ENCODE assay signal across 28 mouse cellular contexts in genomic region chr14:80990192-80990591, GRCm38 (mm10).
DNase-seq lines count a peak whose midpoint lies in the region; ATAC-seq lines count a peak whose summit lies in the region.
"Had no signal": no experiment of that assay in that cellular context is flagged by ENCODE, and none has a peak within 500 bp of the region (broad histone marks: within the 10 kb centered on the region; RNA-seq: fewer than 3 reads in every experiment).

No protein-coding gene starts in this region.

- H3K27me3 ChIP-seq in embryonic facial prominence, embryonic 14.5 days (replicated peaks; ENCODE audit: control insufficient read depth, insufficient read depth, low read length): no peaks in the 10 kb centered on the region
- H3K27me3 ChIP-seq in embryonic facial prominence, embryonic 10.5 days (replicated peaks; ENCODE audit: low read depth, poor library complexity, severe bottlenecking): no peaks in the 10 kb centered on the region
- H3K27me3 ChIP-seq in forebrain, embryonic 16.5 days (replicated peaks; ENCODE audit: control insufficient read depth, insufficient read depth, low read length): no peaks in the 10 kb centered on the region
- no peaks in the 10 kb centered on the region for H3K27me3 ChIP-seq in forebrain, embryonic 11.5 days (ENCODE audit: control insufficient read depth, insufficient read depth, low read length)
- H3K27me3 ChIP-seq in hindbrain, embryonic 13.5 days: no peaks in the 10 kb centered on the region
- H3K27me3 ChIP-seq: CH12.LX; embryonic facial prominence, embryonic 12.5 days; embryonic facial prominence, embryonic 15.5 days had no signal

- no peaks in the 10 kb centered on the region for H3K36me3 ChIP-seq in embryonic facial prominence, embryonic 14.5 days (ENCODE audit: control insufficient read depth, insufficient read depth, low read length)
- no peaks in the 10 kb centered on the region for H3K36me3 ChIP-seq in embryonic facial prominence, embryonic 10.5 days (replicated peaks)
- no peaks in the 10 kb centered on the region for H3K36me3 ChIP-seq in forebrain, embryonic 16.5 days (ENCODE audit: control insufficient read depth, insufficient read depth)
- H3K36me3 ChIP-seq in forebrain, embryonic 11.5 days (ENCODE audit: control insufficient read depth, insufficient read depth, low read length): no peaks in the 10 kb centered on the region
- H3K36me3 ChIP-seq in hindbrain, embryonic 13.5 days: no peaks in the 10 kb centered on the region
- H3K36me3 ChIP-seq: embryonic facial prominence, embryonic 12.5 days; embryonic facial prominence, embryonic 15.5 days; forebrain, embryonic 10.5 days; G1E had no signal

- no peak overlapping the region for H3K4me2 ChIP-seq in embryonic facial prominence, embryonic 14.5 days (ENCODE audit: low read depth, low read length)
- no peak overlapping the region for H3K4me2 ChIP-seq in forebrain, embryonic 16.5 days (ENCODE audit: low read length)
- H3K4me2 ChIP-seq in forebrain, embryonic 11.5 days (ENCODE audit: low read depth, low read length, severe bottlenecking): no peak overlapping the region
- no peak overlapping the region for H3K4me2 ChIP-seq in hindbrain, embryonic 13.5 days
- H3K4me2 ChIP-seq: embryonic facial prominence, embryonic 12.5 days; embryonic facial prominence, embryonic 15.5 days had no signal

- H3K9ac ChIP-seq in embryonic facial prominence, embryonic 14.5 days (ENCODE audit: low read depth, low read length): no peak overlapping the region
- H3K9ac ChIP-seq in forebrain, embryonic 16.5 days (replicated peaks; ENCODE audit: low read depth, low read length): no peak overlapping the region
- no peak overlapping the region for H3K9ac ChIP-seq in forebrain, embryonic 11.5 days (ENCODE audit: low read length)
- no peak overlapping the region for H3K9ac ChIP-seq in hindbrain, embryonic 13.5 days
- H3K9ac ChIP-seq: embryonic facial prominence, embryonic 12.5 days; embryonic facial prominence, embryonic 15.5 days had no signal

- H3K9me3 ChIP-seq in embryonic facial prominence, embryonic 14.5 days (ENCODE audit: control insufficient read depth, low read length): no peaks in the 10 kb centered on the region
- no peaks in the 10 kb centered on the region for H3K9me3 ChIP-seq in embryonic facial prominence, embryonic 10.5 days
- H3K9me3 ChIP-seq in forebrain, embryonic 16.5 days (ENCODE audit: control insufficient read depth, low read length): no peaks in the 10 kb centered on the region
- no peaks in the 10 kb centered on the region for H3K9me3 ChIP-seq in forebrain, embryonic 11.5 days (ENCODE audit: control insufficient read depth, low read length)
- H3K9me3 ChIP-seq in hindbrain, embryonic 13.5 days: no peaks in the 10 kb centered on the region
- H3K9me3 ChIP-seq: embryonic facial prominence, embryonic 12.5 days; embryonic facial prominence, embryonic 15.5 days; forebrain, embryonic 10.5 days had no signal

- DNase-seq in embryonic facial prominence, embryonic 14.5 days (ENCODE audit: low spot score): peak; percentile 19
- no peak for DNase-seq in embryonic facial prominence, embryonic 10.5 days (ENCODE audit: low spot score)
- no peak for DNase-seq in forebrain, embryonic 11.5 days (ENCODE audit: low spot score)
- no peak for DNase-seq in frontal cortex, postnatal 10 days (ENCODE audit: low spot score in 2 of 2)
- peak; percentile 28 for DNase-seq in brain, adult 2 months (ENCODE audit: low read depth, low spot score)
- DNase-seq: adrenal gland, adult 8-10 months; adrenal gland, postnatal 14 days; adrenal gland, postnatal 36 days; B cell, adult 2 months; cerebellum, adult 18-20 months; cerebellum, adult 8-10 months; cerebellum, adult 9-11 months; cerebellum, postnatal 14 days; cerebellum, postnatal 36 days; embryo, embryonic 11 days; gastrocnemius, adult 2 months had no signal

- no peak for ATAC-seq in embryonic facial prominence, embryonic 14.5 days (ENCODE audit: low read depth)
- ATAC-seq in forebrain, embryonic 16.5 days: peak; percentile 28; the same call in 1 of the 2 replicates
- ATAC-seq in forebrain, embryonic 11.5 days (replicated peaks; ENCODE audit: low FRiP score): no peak
- ATAC-seq in frontal cortex, adult (ENCODE audit: low TSS enrichment): peak; percentile 47; the same call in 1 of the 2 replicates
- ATAC-seq in hindbrain, embryonic 13.5 days (ENCODE audit: low FRiP score): no peak
- ATAC-seq: activated CD4-positive, CD25-positive, alpha-beta regulatory T cell, adult 4 months; CD4-positive, CD25-positive, alpha-beta regulatory T cell, adult 4 months; Patski had no signal

- H3K4me3 ChIP-seq in embryonic facial prominence, embryonic 14.5 days (ENCODE audit: low read depth, low read length): no peak overlapping the region
- H3K4me3 ChIP-seq in embryonic facial prominence, embryonic 10.5 days: no peak overlapping the region
- no peak overlapping the region for H3K4me3 ChIP-seq in forebrain, embryonic 16.5 days (replicated peaks; ENCODE audit: low read length)
- H3K4me3 ChIP-seq in forebrain, embryonic 11.5 days (ENCODE audit: low read depth, low read length): no peak overlapping the region
- H3K4me3 ChIP-seq in hindbrain, embryonic 13.5 days: no peak overlapping the region
- H3K4me3 ChIP-seq: embryonic facial prominence, embryonic 12.5 days; embryonic facial prominence, embryonic 15.5 days; erythroblast, embryonic 14.5 days; forebrain, embryonic 10.5 days; gastrocnemius, adult 2 months had no signal

- no peak overlapping the region for H3K27ac ChIP-seq in embryonic facial prominence, embryonic 14.5 days (replicated peaks; ENCODE audit: low read depth, low read length)
- no peak overlapping the region for H3K27ac ChIP-seq in embryonic facial prominence, embryonic 10.5 days (replicated peaks)
- H3K27ac ChIP-seq in forebrain, embryonic 16.5 days (ENCODE audit: low read length): no peak overlapping the region
- no peak overlapping the region for H3K27ac ChIP-seq in forebrain, embryonic 11.5 days (ENCODE audit: low read depth, low read length)
- H3K27ac ChIP-seq in hindbrain, embryonic 13.5 days: no peak overlapping the region
- H3K27ac ChIP-seq: embryonic facial prominence, embryonic 12.5 days; embryonic facial prominence, embryonic 15.5 days; gastrocnemius, adult 2 months had no signal

- WGBS in embryonic facial prominence, embryonic 14.5 days: 67% methylated on average over 3 of the region's 3 CpGs
- 82% methylated on average over 3 of the region's 3 CpGs for WGBS in embryonic facial prominence, embryonic 10.5 days
- 50% methylated on average over 3 of the region's 3 CpGs for WGBS in forebrain, embryonic 16.5 days
- WGBS in forebrain, embryonic 11.5 days: 63% methylated on average over 3 of the region's 3 CpGs
- 79% methylated on average over 3 of the region's 3 CpGs for WGBS in hindbrain, embryonic 13.5 days

- no peaks in the 10 kb centered on the region for H3K4me1 ChIP-seq in embryonic facial prominence, embryonic 14.5 days (ENCODE audit: control insufficient read depth, insufficient read depth, low read length)
- H3K4me1 ChIP-seq in embryonic facial prominence, embryonic 10.5 days: no peaks in the 10 kb centered on the region
- no peaks in the 10 kb centered on the region for H3K4me1 ChIP-seq in forebrain, embryonic 16.5 days (replicated peaks; ENCODE audit: control insufficient read depth, insufficient read depth, low read length)
- H3K4me1 ChIP-seq in forebrain, embryonic 11.5 days (replicated peaks; ENCODE audit: control insufficient read depth, insufficient read depth, low read length): no peaks in the 10 kb centered on the region
- H3K4me1 ChIP-seq in hindbrain, embryonic 13.5 days (replicated peaks): no peaks in the 10 kb centered on the region
- H3K4me1 ChIP-seq: embryonic facial prominence, embryonic 12.5 days; embryonic facial prominence, embryonic 15.5 days had no signal

Comparison
In these comparisons a context has a peak if more than half of its experiments do, and no peak if none do; other contexts are left out.
1. ATAC-seq: peak in forebrain, embryonic 16.5 days (single experiment) and frontal cortex, adult (single experiment); none in embryonic facial prominence, embryonic 14.5 days (single experiment), forebrain, embryonic 11.5 days (single experiment) and hindbrain, embryonic 13.5 days (single experiment).
2. DNase-seq: peak in embryonic facial prominence, embryonic 14.5 days (single experiment) and brain, adult 2 months (single experiment); none in embryonic facial prominence, embryonic 10.5 days (single experiment), forebrain, embryonic 11.5 days (single experiment) and frontal cortex, postnatal 10 days (0 of 2).